Mouse (Mus musculus): Measurements from ENCODE around the gene Pomt1. TPM values are rescaled to one million over a fixed set of nuclear protein-coding genes. Genes with fewer than 3 reads are reported as not detected.

Pomt1 gene
- polyA plus RNA-seq, 2 experiments, result 9.6 to 10.1 TPM

DNA sequence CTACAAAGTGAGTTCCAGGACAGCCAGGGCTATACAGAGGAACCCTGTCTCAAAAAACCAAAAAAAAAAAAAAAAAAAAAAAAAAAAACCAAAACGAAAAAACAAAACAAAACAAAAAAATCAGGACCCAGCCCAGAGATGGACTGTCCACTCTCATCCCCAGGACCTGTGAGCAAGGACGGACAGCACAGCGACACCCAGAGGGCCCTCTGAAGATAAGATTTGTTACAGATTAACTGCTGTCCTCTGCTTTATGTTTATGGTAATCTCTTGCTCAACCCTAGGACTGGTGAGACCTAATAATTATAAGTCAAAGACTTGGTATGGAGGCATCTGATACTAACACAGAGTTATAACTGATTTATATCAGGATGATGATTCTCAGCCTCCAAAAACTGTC, 39.4 kb downstream of the Pomt1 start:
- TF ChIP-seq CTCF (IDR thresholded peaks at IDR 0.05; ENCODE audit: low read depth), result no peak; the same call in 1 of the 2 replicates
- no peak for TF ChIP-seq EP300 (IDR thresholded peaks at IDR 0.05; ENCODE audit: low read depth)
- H3K9me3 ChIP-seq (ENCODE audit: control insufficient read depth, low read length), result no peaks in the 10 kb centered on the region
- ATAC-seq (ENCODE audit: insufficient read depth), result no peak
- H3K4me2 ChIP-seq (ENCODE audit: low read depth), result no peak overlapping the region
- H3K27me3 ChIP-seq (ENCODE audit: control insufficient read depth, insufficient read depth, low read length), result no peaks in the 10 kb centered on the region
- DNase-seq (ENCODE audit: low read depth in 3 of 3, low spot score in 3 of 3), result no peak
- no peak overlapping the region for H3K27ac ChIP-seq
- 55% methylated on average over 3 of the region's 3 CpGs for WGBS (ENCODE audit: insufficient replicate concordance)
- H3K36me3 ChIP-seq (replicated peaks; ENCODE audit: control insufficient read depth, insufficient read depth, low read depth), result peaks cover 16% of the 10 kb centered on the region
- no peak overlapping the region for H3K9ac ChIP-seq (replicated peaks)
- no peaks in the 10 kb centered on the region for H3K4me1 ChIP-seq (replicated peaks; ENCODE audit: control insufficient read depth in 2 of 2, insufficient read depth in 2 of 2, low read length in 1 of 2)
- no peak overlapping the region for H3K4me3 ChIP-seq (ENCODE audit: insufficient read depth in 1 of 2, low read depth in 2 of 2, low read length in 2 of 2)

DNA sequence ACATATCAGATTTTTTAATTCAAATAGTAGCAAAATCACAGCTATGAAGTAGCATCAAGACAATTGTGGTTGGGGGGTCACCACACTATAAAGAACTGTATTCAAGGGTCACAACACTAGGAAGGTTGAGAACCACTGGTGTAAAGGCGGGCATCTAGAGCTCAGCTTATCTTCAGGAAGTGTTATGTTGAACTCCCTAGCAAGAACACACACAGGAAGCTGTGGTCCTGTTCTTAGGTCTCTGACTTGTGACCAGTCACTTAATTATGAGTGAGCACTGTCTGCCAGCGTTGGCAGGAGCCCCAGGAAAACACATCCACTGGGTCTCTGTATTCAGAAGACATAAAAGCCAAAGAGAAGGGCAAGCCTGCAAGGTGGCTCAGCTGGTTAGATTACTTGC, 45.9 kb downstream of the Pomt1 start:
- Histone ChIP-seq H3K9me3 (ENCODE audit: control insufficient read depth, low read length) (no peaks in the 10 kb centered on the region), H3K27ac (no peak overlapping the region), H3K4me1 (replicated peaks; ENCODE audit: control insufficient read depth in 2 of 2, insufficient read depth in 2 of 2, low read length in 1 of 2) (peaks cover 0 to 7% of the 10 kb centered on the region in 2 experiments; a peak in 3 of 4 replicates), H3K36me3 (replicated peaks; ENCODE audit: control insufficient read depth, insufficient read depth, low read depth) (peaks cover 19% of the 10 kb centered on the region), H3K4me3 (ENCODE audit: insufficient read depth in 1 of 2, low read depth in 2 of 2, low read length in 2 of 2) (no peak overlapping the region), H3K27me3 (ENCODE audit: control insufficient read depth, insufficient read depth, low read length) (no peaks in the 10 kb centered on the region), H3K9ac (replicated peaks) (no peak overlapping the region), H3K4me2 (ENCODE audit: low read depth) (no peak overlapping the region)
- DNase-seq (ENCODE audit: low read depth in 3 of 3, low spot score in 3 of 3), result no peak
- WGBS (ENCODE audit: insufficient replicate concordance), result 26% methylated on average over 2 of the region's 2 CpGs
- TF ChIP-seq CTCF (IDR thresholded peaks at IDR 0.05; ENCODE audit: low read depth) (no peak), EP300 (IDR thresholded peaks at IDR 0.05; ENCODE audit: low read depth) (no peak)
- no peak for ATAC-seq (ENCODE audit: insufficient read depth)

DNA sequence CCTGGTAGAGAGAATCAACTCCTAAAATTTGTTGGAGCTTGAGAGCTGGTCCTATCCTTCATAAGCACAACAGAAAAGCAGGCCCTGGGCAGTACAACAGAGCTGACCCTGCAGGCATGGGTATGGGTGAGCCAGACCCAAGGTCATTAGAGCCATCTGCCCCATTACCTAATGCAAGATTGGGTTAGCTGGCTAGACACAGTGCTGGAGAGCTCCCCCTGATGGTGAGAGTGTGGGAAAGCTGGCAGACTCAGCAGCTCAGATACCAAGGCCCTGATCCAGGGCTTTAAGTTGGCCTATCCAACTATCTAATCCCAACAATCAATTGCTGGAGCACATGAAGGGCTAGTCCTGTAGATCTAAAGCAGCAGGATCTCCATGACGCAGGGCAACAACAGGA, 46.3 kb downstream of the Pomt1 start:
- ATAC-seq (ENCODE audit: insufficient read depth), result 0 out of 2 replicates have a peak, but pooled peaks have one; percentile 31
- H3K36me3 ChIP-seq (replicated peaks; ENCODE audit: control insufficient read depth, insufficient read depth, low read depth), result peaks cover 19% of the 10 kb centered on the region
- H3K9ac ChIP-seq (replicated peaks), result no peak overlapping the region
- H3K27me3 ChIP-seq (ENCODE audit: control insufficient read depth, insufficient read depth, low read length), result no peaks in the 10 kb centered on the region
- peak; percentile 43 to 47 (median 47) for DNase-seq (ENCODE audit: low read depth in 3 of 3, low spot score in 3 of 3)
- H3K4me2 ChIP-seq (ENCODE audit: low read depth), result no peak overlapping the region
- TF ChIP-seq EP300 (IDR thresholded peaks at IDR 0.05; ENCODE audit: low read depth) (no peak), CTCF (IDR thresholded peaks at IDR 0.05; ENCODE audit: low read depth) (peak; percentile 91)
- no peak overlapping the region for H3K27ac ChIP-seq
- WGBS (ENCODE audit: insufficient replicate concordance), result 51% methylated on average over 1 of the region's 1 CpGs
- peaks cover 0 to 7% of the 10 kb centered on the region in 2 experiments; a peak in 3 of 4 replicates for H3K4me1 ChIP-seq (replicated peaks; ENCODE audit: control insufficient read depth in 2 of 2, insufficient read depth in 2 of 2, low read length in 1 of 2)
- no peaks in the 10 kb centered on the region for H3K9me3 ChIP-seq (ENCODE audit: control insufficient read depth, low read length)
- H3K4me3 ChIP-seq (ENCODE audit: insufficient read depth in 1 of 2, low read depth in 2 of 2, low read length in 2 of 2), result no peak overlapping the region

DNA sequence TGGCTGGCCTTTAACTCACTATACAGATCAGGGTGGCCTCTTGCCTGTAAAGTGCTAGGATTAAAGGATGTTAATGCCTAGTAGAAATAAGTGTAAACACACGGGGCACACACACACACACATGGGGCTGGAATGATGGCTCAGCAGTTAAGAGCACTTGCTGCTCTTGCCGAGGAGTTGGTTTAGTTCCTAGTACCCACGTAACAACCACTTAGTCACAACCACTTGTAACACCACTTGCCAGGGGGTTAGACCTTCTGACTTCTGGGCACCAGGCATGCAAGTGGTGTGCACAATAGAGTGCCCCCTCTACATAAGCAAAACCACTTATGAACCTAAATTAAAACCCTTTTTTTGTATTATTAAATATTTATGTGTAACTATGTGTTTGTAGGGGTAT, 47.6 kb downstream of the Pomt1 start:
- no peaks in the 10 kb centered on the region for H3K9me3 ChIP-seq (ENCODE audit: control insufficient read depth, low read length)
- ATAC-seq (ENCODE audit: insufficient read depth), result no peak
- H3K4me3 ChIP-seq (ENCODE audit: insufficient read depth in 1 of 2, low read depth in 2 of 2, low read length in 2 of 2), result no peak overlapping the region
- H3K4me2 ChIP-seq (ENCODE audit: low read depth), result no peak overlapping the region
- H3K27ac ChIP-seq, result no peak overlapping the region
- DNase-seq (ENCODE audit: low read depth in 3 of 3, low spot score in 3 of 3), result no peak
- no peak overlapping the region for H3K9ac ChIP-seq (replicated peaks)
- H3K36me3 ChIP-seq (replicated peaks; ENCODE audit: control insufficient read depth, insufficient read depth, low read depth), result peaks cover 13% of the 10 kb centered on the region
- TF ChIP-seq EP300 (IDR thresholded peaks at IDR 0.05; ENCODE audit: low read depth), result no peak
- no peak for TF ChIP-seq CTCF (IDR thresholded peaks at IDR 0.05; ENCODE audit: low read depth)
- 59% methylated on average over 3 of the region's 3 CpGs for WGBS (ENCODE audit: insufficient replicate concordance)
- H3K27me3 ChIP-seq (ENCODE audit: control insufficient read depth, insufficient read depth, low read length), result no peaks in the 10 kb centered on the region
- peaks cover 2 to 10% of the 10 kb centered on the region in 2 experiments for H3K4me1 ChIP-seq (replicated peaks; ENCODE audit: control insufficient read depth in 2 of 2, insufficient read depth in 2 of 2, low read length in 1 of 2)

DNA sequence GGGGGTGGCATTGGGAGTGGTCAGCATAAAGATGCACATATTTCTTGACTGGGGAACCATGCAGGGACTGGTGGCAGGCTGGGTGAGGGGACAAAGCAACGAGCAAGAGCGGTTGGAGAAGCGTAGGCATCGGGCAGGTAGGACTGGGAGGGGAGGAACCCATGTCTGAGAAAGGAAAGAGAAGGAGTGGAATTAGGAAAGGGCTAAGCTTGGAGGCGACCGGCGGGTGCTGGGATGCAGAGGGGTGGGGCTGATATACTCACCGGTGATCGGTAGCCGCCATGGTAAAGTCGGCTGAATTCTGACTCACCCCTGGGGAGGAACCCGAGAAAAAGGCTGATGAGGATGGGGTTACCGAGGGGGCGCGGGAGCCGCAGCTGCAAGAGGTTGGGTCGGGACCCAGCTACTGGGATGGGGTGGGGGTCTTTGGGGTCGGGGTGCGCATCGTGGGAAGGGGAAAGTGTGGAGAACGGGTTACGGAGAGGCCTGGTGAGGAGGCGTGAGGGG, 51.0 kb downstream of the Pomt1 start, which contains the start of gene Golga2:
Golga2 (plus strand) TSS at position 51 of the 507 bp plus-strand sequence.
- Histone ChIP-seq H3K27ac (peak within 1 kb of the TSS; percentile 67), H3K9ac (replicated peaks) (peak within 1 kb of the TSS; percentile 94), H3K36me3 (replicated peaks; ENCODE audit: control insufficient read depth, insufficient read depth, low read depth) (no peaks in the 10 kb centered on the region), H3K27me3 (ENCODE audit: control insufficient read depth, insufficient read depth, low read length) (no peaks in the 10 kb centered on the region), H3K9me3 (ENCODE audit: control insufficient read depth, low read length) (no peaks in the 10 kb centered on the region), H3K4me3 (ENCODE audit: insufficient read depth in 1 of 2, low read depth in 2 of 2, low read length in 2 of 2) (peak within 1 kb of the TSS; percentile 84), H3K4me2 (ENCODE audit: low read depth) (peak within 1 kb of the TSS; percentile 97), H3K4me1 (replicated peaks; ENCODE audit: control insufficient read depth in 2 of 2, insufficient read depth in 2 of 2, low read length in 1 of 2) (peaks cover 6 to 15% of the 10 kb centered on the region in 2 experiments)
- peak; percentile 19; the same call in 1 of the 2 replicates for ATAC-seq (ENCODE audit: insufficient read depth)
- WGBS (ENCODE audit: insufficient replicate concordance), result under 1% methylated on average over 23 of the region's 23 CpGs
- TF ChIP-seq CTCF (IDR thresholded peaks at IDR 0.05; ENCODE audit: low read depth) (no peak), EP300 (IDR thresholded peaks at IDR 0.05; ENCODE audit: low read depth) (no peak)
- DNase-seq (ENCODE audit: low read depth in 3 of 3, low spot score in 3 of 3), result no peak
